Mouse (Mus musculus): ENCODE measurements around the gene Paqr6. TPM values are rescaled to one million over a fixed set of nuclear protein-coding genes. Genes with fewer than 3 reads are reported as not detected.
A peak's percentile ranks its signal among the peaks of the same experiment; 100 is the strongest.
"Not testable (repeated sequence)": the region's sequence is repeated elsewhere in the genome, so short reads cannot be mapped to it uniquely, and the experiment has no call there.

The Paqr6 gene
- polyA plus RNA-seq, 1 experiment from 2014 or later, result 2.8 TPM

GRCm38 (mm10) chr3:88350732-88351131 lies 13.7 kb upstream of the Paqr6 start:
- no peaks in the 10 kb centered on the region for H3K4me1 ChIP-seq
- no peak overlapping the region for H3K4me3 ChIP-seq
- no peak overlapping the region for H3K9ac ChIP-seq
- H3K36me3 ChIP-seq, result peaks cover 98% of the 10 kb centered on the region
- H3K4me2 ChIP-seq (replicated peaks), result no peak overlapping the region
- no peaks in the 10 kb centered on the region for H3K9me3 ChIP-seq (replicated peaks)
- no peak for ATAC-seq (ENCODE audit: low FRiP score)
- H3K27me3 ChIP-seq, result no peaks in the 10 kb centered on the region
- WGBS, result 91% methylated on average over 13 of the region's 13 CpGs
- no peak overlapping the region for H3K27ac ChIP-seq

- no peak for ATAC-seq (ENCODE audit: low FRiP score)
- H3K4me3 ChIP-seq, result no peak overlapping the region
- H3K27ac ChIP-seq, result no peak overlapping the region; the same call in 1 of the 2 replicates
- no peaks in the 10 kb centered on the region for H3K4me1 ChIP-seq
- H3K36me3 ChIP-seq, result peaks cover 96% of the 10 kb centered on the region
- no peaks in the 10 kb centered on the region for H3K9me3 ChIP-seq (replicated peaks)
- H3K4me2 ChIP-seq (replicated peaks), result no peak overlapping the region
- WGBS, result 95% methylated on average over 9 of the region's 9 CpGs
- H3K27me3 ChIP-seq, result no peaks in the 10 kb centered on the region
- H3K9ac ChIP-seq, result no peak overlapping the region
Measured at GRCm38 (mm10) chr3:88352907-88353306, 11.5 kb upstream of the Paqr6 start.

- Histone ChIP-seq H3K4me1 (peaks cover 7% of the 10 kb centered on the region), H3K27me3 (no peaks in the 10 kb centered on the region), H3K36me3 (peaks cover 97% of the 10 kb centered on the region), H3K9me3 (replicated peaks) (no peaks in the 10 kb centered on the region), H3K27ac (no peak overlapping the region), H3K9ac (no peak overlapping the region), H3K4me2 (replicated peaks) (no peak overlapping the region), H3K4me3 (no peak overlapping the region)
- no peak for ATAC-seq (ENCODE audit: low FRiP score)
- WGBS, result 96% methylated on average over 8 of the region's 8 CpGs
Measured at GRCm38 (mm10) chr3:88354396-88355165, 9.8 kb upstream of the Paqr6 start.

- H3K4me2 ChIP-seq (replicated peaks), result no peak overlapping the region
- H3K27me3 ChIP-seq, result peaks cover 5% of the 10 kb centered on the region
- H3K4me1 ChIP-seq, result peaks cover 24% of the 10 kb centered on the region
- H3K27ac ChIP-seq, result peak overlapping the region; percentile 66; the same call in 1 of the 2 replicates
- no peaks in the 10 kb centered on the region for H3K9me3 ChIP-seq (replicated peaks)
- WGBS, result 50% methylated on average over 5 of the region's 5 CpGs
- H3K36me3 ChIP-seq, result peaks cover 83% of the 10 kb centered on the region
- peak; percentile 32; the same call in 1 of the 2 replicates for ATAC-seq (ENCODE audit: low FRiP score)
- no peak overlapping the region for H3K4me3 ChIP-seq
- H3K9ac ChIP-seq, result 0 out of 2 replicates have a peak overlapping the region, but pooled peaks have one; percentile 10
Measured at GRCm38 (mm10) chr3:88359584-88359983, 4.8 kb upstream of the Paqr6 start.

GRCm38 (mm10) chr3:88359989-88360388 lies 4.4 kb upstream of the Paqr6 start:
- no peak overlapping the region for H3K4me3 ChIP-seq
- H3K4me2 ChIP-seq (replicated peaks), result no peak overlapping the region
- 73% methylated on average over 3 of the region's 3 CpGs for WGBS
- peak overlapping the region; percentile 66; the same call in 1 of the 2 replicates for H3K27ac ChIP-seq
- ATAC-seq (ENCODE audit: low FRiP score), result no peak
- no peak overlapping the region for H3K9ac ChIP-seq
- peaks cover 9% of the 10 kb centered on the region for H3K27me3 ChIP-seq
- H3K9me3 ChIP-seq (replicated peaks), result no peaks in the 10 kb centered on the region
- peaks cover 26% of the 10 kb centered on the region for H3K4me1 ChIP-seq
- peaks cover 79% of the 10 kb centered on the region for H3K36me3 ChIP-seq

- Histone ChIP-seq H3K4me1 (peaks cover 30% of the 10 kb centered on the region), H3K4me2 (replicated peaks) (no peak overlapping the region), H3K27me3 (peaks cover 20% of the 10 kb centered on the region), H3K4me3 (no peak overlapping the region), H3K36me3 (peaks cover 68% of the 10 kb centered on the region), H3K9ac (no peak overlapping the region), H3K9me3 (replicated peaks) (no peaks in the 10 kb centered on the region), H3K27ac (no peak overlapping the region)
- no peak for ATAC-seq (ENCODE audit: low FRiP score)
- 78% methylated on average over 6 of the region's 6 CpGs for WGBS
Measured at GRCm38 (mm10) chr3:88361096-88361495, 3.3 kb upstream of the Paqr6 start.

GRCm38 (mm10) chr3:88361612-88362313 lies 2.6 kb upstream of the Paqr6 start:
- ATAC-seq (ENCODE audit: low FRiP score), result no peak
- Histone ChIP-seq H3K4me3 (no peak overlapping the region), H3K4me1 (peaks cover 30% of the 10 kb centered on the region), H3K9ac (no peak overlapping the region), H3K36me3 (peaks cover 62% of the 10 kb centered on the region), H3K4me2 (replicated peaks) (no peak overlapping the region), H3K27me3 (peaks cover 22% of the 10 kb centered on the region), H3K9me3 (replicated peaks) (no peaks in the 10 kb centered on the region), H3K27ac (no peak overlapping the region)
- 88% methylated on average over 2 of the region's 2 CpGs for whole genome bisulfite sequencing

GRCm38 (mm10) chr3:88363700-88364099 lies 684 bp upstream of the Paqr6 start:
- Histone ChIP-seq H3K36me3 (peaks cover 44% of the 10 kb centered on the region), H3K4me2 (replicated peaks) (no peak overlapping the region), H3K4me1 (peaks cover 30% of the 10 kb centered on the region), H3K9ac (no peak overlapping the region), H3K27ac (no peak overlapping the region), H3K27me3 (peaks cover 22% of the 10 kb centered on the region), H3K9me3 (replicated peaks) (no peaks in the 10 kb centered on the region), H3K4me3 (no peak overlapping the region)
- no peak for ATAC-seq (ENCODE audit: low FRiP score)
- 46% methylated on average over 4 of the region's 4 CpGs for WGBS

- no peak overlapping the region for H3K27ac ChIP-seq
- ATAC-seq (ENCODE audit: low FRiP score), result no peak
- peaks cover 8% of the 10 kb centered on the region for H3K9me3 ChIP-seq (replicated peaks)
- 42% methylated on average over 34 of the region's 34 CpGs for WGBS
- peaks cover 22% of the 10 kb centered on the region for H3K27me3 ChIP-seq
- peak overlapping the region; percentile 14 for H3K4me2 ChIP-seq (replicated peaks)
- no peak overlapping the region for H3K9ac ChIP-seq
- peaks cover 23% of the 10 kb centered on the region for H3K36me3 ChIP-seq
- peaks cover 15% of the 10 kb centered on the region for H3K4me1 ChIP-seq
- no peak overlapping the region for H3K4me3 ChIP-seq
Measured at GRCm38 (mm10) chr3:88365705-88366361, 1.4 kb downstream of the Paqr6 start.

- H3K4me3 ChIP-seq, result peak overlapping the region; percentile 24
- peak overlapping the region; percentile 72 for H3K27ac ChIP-seq
- peaks cover 12% of the 10 kb centered on the region for H3K36me3 ChIP-seq
- peak; percentile 90 for ATAC-seq (ENCODE audit: low FRiP score)
- H3K27me3 ChIP-seq, result peaks cover 22% of the 10 kb centered on the region
- H3K9ac ChIP-seq; H3K9me3 ChIP-seq (replicated peaks): not testable (repeated sequence)
- peaks cover 15% of the 10 kb centered on the region for H3K4me1 ChIP-seq
- H3K4me2 ChIP-seq (replicated peaks), result peak overlapping the region; percentile 47
- 1% methylated on average over 20 of the region's 22 CpGs for WGBS
Measured at GRCm38 (mm10) chr3:88366830-88367428, 2.5 kb downstream of the Paqr6 start.

- H3K36me3 ChIP-seq; H3K9me3 ChIP-seq (replicated peaks); H3K27ac ChIP-seq; H3K4me3 ChIP-seq; H3K9ac ChIP-seq; H3K4me2 ChIP-seq (replicated peaks): not testable (repeated sequence)
- peaks cover 15% of the 10 kb centered on the region for H3K4me1 ChIP-seq
- whole genome bisulfite sequencing, result 47% methylated on average over 4 of the region's 7 CpGs
- H3K27me3 ChIP-seq, result peaks cover 22% of the 10 kb centered on the region
- ATAC-seq (ENCODE audit: low FRiP score), result peak; percentile 47; the same call in 1 of the 2 replicates
Measured at GRCm38 (mm10) chr3:88367517-88367916, 3.1 kb downstream of the Paqr6 start.

GRCm38 (mm10) chr3:88368511-88368910 lies 4.1 kb downstream of the Paqr6 start:
- peaks cover 22% of the 10 kb centered on the region for H3K27me3 ChIP-seq
- H3K4me1 ChIP-seq, result peaks cover 15% of the 10 kb centered on the region
- not testable (repeated sequence) for H3K4me3 ChIP-seq; ATAC-seq (ENCODE audit: low FRiP score); H3K9me3 ChIP-seq (replicated peaks); H3K4me2 ChIP-seq (replicated peaks); H3K36me3 ChIP-seq; H3K9ac ChIP-seq; H3K27ac ChIP-seq
- WGBS, result 84% methylated on average over 7 of the region's 7 CpGs
